Mouse (Mus musculus) lung, adult 10 weeks (tissue): Measurements from ENCODE around the gene Hyal6. TPM values are rescaled to one million over a fixed set of nuclear protein-coding genes. Genes with fewer than 3 reads are reported as not detected.

Source experiments
- polyA plus RNA-seq: library from polyadenylated mRNA; stranded (reverse); fragments of 350-450 nt; fragmentation: Illumina TruSeq; extraction: RNeasy Lipid Tissue Mini Kit (QIAGEN cat#74804); gene quantifications from one replicate; pipeline ENCODE4 v1.2.3, GENCODE M21; 2014; ENCODE audit warnings: low read depth, low replicate concordance; ENCODE audit not compliant: insufficient read depth

The Hyal6 gene
- not detected for polyA plus RNA-seq

GRCm38 (mm10) chr6:24732945-24733344, at the start of gene Hyal6:
Hyal6 (plus strand) TSS chr6:24733245.

DNA sequence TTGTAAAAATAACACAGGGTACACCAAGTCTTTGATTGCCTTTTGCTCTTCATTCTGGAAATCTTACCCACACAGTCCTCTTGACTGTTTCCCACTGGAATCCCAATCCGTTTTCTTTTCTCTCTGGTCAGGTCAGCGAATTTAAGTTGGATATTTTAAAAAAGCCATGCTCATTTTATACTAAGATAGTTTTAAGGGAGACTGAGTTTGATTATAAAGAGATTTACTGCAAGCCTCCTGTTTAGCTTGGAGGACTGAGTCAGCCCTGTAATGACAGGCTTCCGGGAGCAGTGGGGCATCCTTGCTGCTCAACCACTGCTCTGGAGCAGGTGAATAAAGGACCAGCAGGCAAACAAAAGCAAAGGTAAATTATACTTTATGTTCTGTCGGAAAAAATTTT, 15.0 kb downstream of the Hyal6 start, which contains the start of gene Hyal4:
Hyal4 (plus strand) TSS at position 301 of the 400 bp plus-strand sequence.

DNA sequence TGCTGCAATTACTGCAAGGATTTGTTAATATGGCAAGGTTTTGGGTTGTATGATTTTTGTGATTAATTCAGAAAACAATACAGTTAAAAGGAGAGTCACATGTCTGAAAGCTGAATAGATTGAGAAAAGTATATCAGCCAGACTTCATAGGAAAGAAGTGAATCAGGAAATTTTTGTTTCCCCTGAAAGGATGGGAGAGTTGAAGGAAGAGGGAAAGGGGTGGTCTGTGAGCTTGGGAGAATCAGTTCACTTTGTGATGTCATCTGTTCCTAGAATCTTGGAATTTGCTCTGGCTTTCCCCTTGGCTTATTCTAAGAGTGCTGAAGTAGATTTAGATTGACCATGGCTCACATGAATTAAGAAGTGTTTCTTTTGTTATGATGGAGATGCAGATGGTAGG, 57.8 kb downstream of the Hyal6 start, which contains the start of gene Spam1:
Spam1 (plus strand) TSS at position 301 of the 400 bp plus-strand sequence.

Other genes starting within 250 kb of the Hyal6 start
- gene Iqub, start 218.2 kb upstream of the Hyal6 start, polyA plus RNA-seq, result 1.6 TPM
- gene Ndufa5, start 205.2 kb upstream of the Hyal6 start, polyA plus RNA-seq, result 169 TPM
- 0.10 TPM for gene Asb15, start 205.1 kb upstream of the Hyal6 start, polyA plus RNA-seq
- 4.3 TPM for gene Lmod2, start 135.5 kb upstream of the Hyal6 start, polyA plus RNA-seq
- 16.9 TPM for gene Wasl, start 68.2 kb upstream of the Hyal6 start, polyA plus RNA-seq
- not detected for gene Hyal4, start 15.1 kb downstream of the Hyal6 start, polyA plus RNA-seq
- not detected for gene Spam1, start 57.9 kb downstream of the Hyal6 start, polyA plus RNA-seq
- gene Hyal5, start 124.8 kb downstream of the Hyal6 start, polyA plus RNA-seq, result not detected
- 0.06 TPM for gene Tmem229a, start 223.1 kb downstream of the Hyal6 start, polyA plus RNA-seq